Mouse (Mus musculus): ENCODE measurements around the gene Rps15. TPM values are rescaled to one million over a fixed set of nuclear protein-coding genes. Genes with fewer than 3 reads are reported as not detected.

The Rps15 gene
- polyA plus RNA-seq, 1 experiment = 2,371 TPM

GRCm38 (mm10) chr10:80299824-80300223, 7.6 kb downstream of the Rps15 start:
- Histone ChIP-seq H3K27me3 (ENCODE audit: control insufficient read depth, insufficient read depth, low read length) (peaks cover 12% of the 10 kb centered on the region; the same call in 1 of the 2 replicates), H3K27ac (ENCODE audit: control insufficient read depth, insufficient read depth, low read length) (no peak overlapping the region), H3K36me3 (ENCODE audit: control insufficient read depth, insufficient read depth, low read length) (no peaks in the 10 kb centered on the region), H3K4me1 (replicated peaks; ENCODE audit: control insufficient read depth, insufficient read depth, low read length) (peaks cover 5% of the 10 kb centered on the region), H3K4me3 (ENCODE audit: control insufficient read depth, insufficient read depth, low read length) (no peak overlapping the region)
- TF ChIP-seq POLR2A (IDR thresholded peaks at IDR 0.05; ENCODE audit: control insufficient read depth, extremely low read depth, insufficient read depth, low read length, poor library complexity) = no peak
- no peak for TF ChIP-seq CTCF (IDR thresholded peaks at IDR 0.05; ENCODE audit: borderline replicate concordance, control insufficient read depth, extremely low read depth, insufficient read depth, low read length, poor library complexity)
- no peak for DNase-seq
- WGBS = 64% methylated on average over 10 of the region's 10 CpGs

- H3K4me1 ChIP-seq (replicated peaks; ENCODE audit: control insufficient read depth, insufficient read depth, low read length) = peaks cover 7% of the 10 kb centered on the region
- no peak overlapping the region for H3K27ac ChIP-seq (ENCODE audit: control insufficient read depth, insufficient read depth, low read length)
- DNase-seq = no peak
- 50% methylated on average over 11 of the region's 11 CpGs for WGBS
- no peak overlapping the region for H3K4me3 ChIP-seq (ENCODE audit: control insufficient read depth, insufficient read depth, low read length)
- TF ChIP-seq POLR2A (IDR thresholded peaks at IDR 0.05; ENCODE audit: control insufficient read depth, extremely low read depth, insufficient read depth, low read length, poor library complexity) = no peak
- TF ChIP-seq CTCF (IDR thresholded peaks at IDR 0.05; ENCODE audit: borderline replicate concordance, control insufficient read depth, extremely low read depth, insufficient read depth, low read length, poor library complexity) = no peak
- H3K27me3 ChIP-seq (ENCODE audit: control insufficient read depth, insufficient read depth, low read length) = peaks cover 12% of the 10 kb centered on the region; the same call in 1 of the 2 replicates
- no peaks in the 10 kb centered on the region for H3K36me3 ChIP-seq (ENCODE audit: control insufficient read depth, insufficient read depth, low read length)
Measured at GRCm38 (mm10) chr10:80300672-80301181, 8.5 kb downstream of the Rps15 start.

GRCm38 (mm10) chr10:80301256-80302081, 9.2 kb downstream of the Rps15 start:
- Histone ChIP-seq H3K27me3 (ENCODE audit: control insufficient read depth, insufficient read depth, low read length) (peaks cover 12% of the 10 kb centered on the region; the same call in 1 of the 2 replicates), H3K4me3 (ENCODE audit: control insufficient read depth, insufficient read depth, low read length) (no peak overlapping the region), H3K27ac (ENCODE audit: control insufficient read depth, insufficient read depth, low read length) (no peak overlapping the region), H3K36me3 (ENCODE audit: control insufficient read depth, insufficient read depth, low read length) (no peaks in the 10 kb centered on the region), H3K4me1 (replicated peaks; ENCODE audit: control insufficient read depth, insufficient read depth, low read length) (0 out of 2 replicates have a peak, but pooled peaks cover 3% of the 10 kb centered on the region)
- TF ChIP-seq CTCF (IDR thresholded peaks at IDR 0.05; ENCODE audit: borderline replicate concordance, control insufficient read depth, extremely low read depth, insufficient read depth, low read length, poor library complexity) (no peak), POLR2A (IDR thresholded peaks at IDR 0.05; ENCODE audit: control insufficient read depth, extremely low read depth, insufficient read depth, low read length, poor library complexity) (no peak)
- 87% methylated on average over 10 of the region's 10 CpGs for WGBS
- DNase-seq = no peak

GRCm38 (mm10) chr10:80302082-80302355, 9.8 kb downstream of the Rps15 start:
- H3K27ac ChIP-seq (ENCODE audit: control insufficient read depth, insufficient read depth, low read length) = no peak overlapping the region

GRCm38 (mm10) chr10:80302471-80302881, 10.2 kb downstream of the Rps15 start:
- DNase-seq = no peak
- Histone ChIP-seq H3K4me1 (replicated peaks; ENCODE audit: control insufficient read depth, insufficient read depth, low read length) (0 out of 2 replicates have a peak, but pooled peaks cover 3% of the 10 kb centered on the region), H3K4me3 (ENCODE audit: control insufficient read depth, insufficient read depth, low read length) (no peak overlapping the region), H3K27me3 (ENCODE audit: control insufficient read depth, insufficient read depth, low read length) (peaks cover 12% of the 10 kb centered on the region; the same call in 1 of the 2 replicates), H3K27ac (ENCODE audit: control insufficient read depth, insufficient read depth, low read length) (no peak overlapping the region), H3K36me3 (ENCODE audit: control insufficient read depth, insufficient read depth, low read length) (no peaks in the 10 kb centered on the region)
- TF ChIP-seq POLR2A (IDR thresholded peaks at IDR 0.05; ENCODE audit: control insufficient read depth, extremely low read depth, insufficient read depth, low read length, poor library complexity) (no peak), CTCF (IDR thresholded peaks at IDR 0.05; ENCODE audit: borderline replicate concordance, control insufficient read depth, extremely low read depth, insufficient read depth, low read length, poor library complexity) (no peak)
- 62% methylated on average over 9 of the region's 9 CpGs for WGBS

More at GRCm38 (mm10) chr10:80302082-80302355, 9.8 kb downstream of the Rps15 start:
- peaks cover 12% of the 10 kb centered on the region; the same call in 1 of the 2 replicates for H3K27me3 ChIP-seq (ENCODE audit: control insufficient read depth, insufficient read depth, low read length)
- 82% methylated on average over 5 of the region's 5 CpGs for whole genome bisulfite sequencing
- H3K4me3 ChIP-seq (ENCODE audit: control insufficient read depth, insufficient read depth, low read length) = no peak overlapping the region
- H3K4me1 ChIP-seq (replicated peaks; ENCODE audit: control insufficient read depth, insufficient read depth, low read length) = 0 out of 2 replicates have a peak, but pooled peaks cover 3% of the 10 kb centered on the region
- TF ChIP-seq POLR2A (IDR thresholded peaks at IDR 0.05; ENCODE audit: control insufficient read depth, extremely low read depth, insufficient read depth, low read length, poor library complexity) (no peak), CTCF (IDR thresholded peaks at IDR 0.05; ENCODE audit: borderline replicate concordance, control insufficient read depth, extremely low read depth, insufficient read depth, low read length, poor library complexity) (no peak)
- H3K36me3 ChIP-seq (ENCODE audit: control insufficient read depth, insufficient read depth, low read length) = no peaks in the 10 kb centered on the region
- no peak for DNase-seq

GRCm38 (mm10) chr10:80304458-80304857, 12.2 kb downstream of the Rps15 start:
- Histone ChIP-seq H3K4me3 (ENCODE audit: control insufficient read depth, insufficient read depth, low read length) (no peak overlapping the region), H3K36me3 (ENCODE audit: control insufficient read depth, insufficient read depth, low read length) (no peaks in the 10 kb centered on the region), H3K27me3 (ENCODE audit: control insufficient read depth, insufficient read depth, low read length) (peaks cover 7% of the 10 kb centered on the region; the same call in 1 of the 2 replicates), H3K27ac (ENCODE audit: control insufficient read depth, insufficient read depth, low read length) (no peak overlapping the region), H3K4me1 (replicated peaks; ENCODE audit: control insufficient read depth, insufficient read depth, low read length) (0 out of 2 replicates have a peak, but pooled peaks cover 3% of the 10 kb centered on the region)
- TF ChIP-seq POLR2A (IDR thresholded peaks at IDR 0.05; ENCODE audit: control insufficient read depth, extremely low read depth, insufficient read depth, low read length, poor library complexity) = no peak
- no peak for DNase-seq
- WGBS = 8% methylated on average over 12 of the region's 12 CpGs
